Mouse (Mus musculus) C2C12 (cell line): ENCODE measurements around the gene Tmem45a2.

Experiments used
- CTCF ChIP-seq: IDR thresholded peaks from one replicate; pipeline ENCODE4 v1.5.1; 2011; ENCODE audit not compliant: control insufficient read depth, insufficient read depth, insufficient read length
- MAX ChIP-seq: IDR thresholded peaks from one replicate; pipeline ENCODE4 v1.6.1; 2011; ENCODE audit warnings: mild to moderate bottlenecking, control low read depth
- USF1 ChIP-seq: IDR thresholded peaks from one replicate; pipeline ENCODE4 v1.6.1; 2011; ENCODE audit warnings: low read depth, mild to moderate bottlenecking, control low read depth, moderate library complexity

GRCm38 (mm10) chr16:57030150-57030885, 40.9 kb downstream of the Tmem45a2 start:
- no peak for TF ChIP-seq USF1
- no peak for TF ChIP-seq CTCF
- TF ChIP-seq MAX, result no peak
